Mouse (Mus musculus) CD8-positive naive resting alpha-beta T cell, adult 2 months (primary cell): ENCODE results near the gene Rad54l.

Experiments
- DNase-seq, 2 experiments: peaks; one replicate each; pipeline ENCODE4 v3.0.0; 2022; ENCODE audit warnings: low read depth in 2 of 2, low spot score in 2 of 2

Gene Rad54l

DNA sequence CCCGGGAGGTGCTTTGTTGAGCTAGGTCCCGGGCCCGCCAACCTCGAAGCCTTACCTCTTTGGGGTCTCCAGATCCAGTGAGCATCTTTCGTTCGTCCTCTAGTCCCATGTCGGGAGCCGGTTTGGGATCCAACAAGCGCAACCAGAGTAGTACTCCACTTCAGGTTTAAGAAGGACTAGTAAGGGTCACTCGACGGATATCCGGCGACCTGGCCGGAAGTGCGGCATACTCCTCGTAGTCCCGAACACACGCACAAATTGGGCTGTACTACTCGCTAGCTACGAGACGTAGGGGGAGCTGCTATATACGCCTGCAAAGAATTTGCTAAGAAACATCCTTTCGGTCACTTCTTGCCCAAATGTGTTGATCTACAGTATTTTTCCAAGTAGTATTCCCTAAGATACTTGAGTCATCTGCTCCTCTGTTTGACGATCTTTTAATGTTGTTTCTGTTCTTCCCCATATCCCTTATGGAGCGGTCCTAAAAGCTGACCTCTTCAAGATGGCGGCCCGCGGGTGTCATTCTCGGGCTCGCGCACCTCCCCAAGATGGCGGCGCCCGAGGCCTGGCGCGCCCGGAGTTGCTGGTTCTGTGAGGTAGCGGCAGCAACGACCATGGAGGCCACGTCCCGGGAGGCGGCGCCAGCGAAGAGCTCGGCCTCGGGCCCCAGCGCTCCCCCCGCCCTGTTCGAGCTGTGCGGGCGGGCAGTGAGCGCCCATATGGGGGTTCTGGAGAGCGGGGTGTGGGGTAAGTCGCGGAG is 48.4 kb downstream of the Rad54l start, which contains the start of the genes Uqcrh and Lrrc41:
Gene Uqcrh (minus strand): TSS at position 211 of the 760 bp plus-strand sequence.
Gene Lrrc41 (plus strand): TSS at position 409 of the 760 bp plus-strand sequence.
- DNase-seq, result peak; percentile 92 to 95

DNA sequence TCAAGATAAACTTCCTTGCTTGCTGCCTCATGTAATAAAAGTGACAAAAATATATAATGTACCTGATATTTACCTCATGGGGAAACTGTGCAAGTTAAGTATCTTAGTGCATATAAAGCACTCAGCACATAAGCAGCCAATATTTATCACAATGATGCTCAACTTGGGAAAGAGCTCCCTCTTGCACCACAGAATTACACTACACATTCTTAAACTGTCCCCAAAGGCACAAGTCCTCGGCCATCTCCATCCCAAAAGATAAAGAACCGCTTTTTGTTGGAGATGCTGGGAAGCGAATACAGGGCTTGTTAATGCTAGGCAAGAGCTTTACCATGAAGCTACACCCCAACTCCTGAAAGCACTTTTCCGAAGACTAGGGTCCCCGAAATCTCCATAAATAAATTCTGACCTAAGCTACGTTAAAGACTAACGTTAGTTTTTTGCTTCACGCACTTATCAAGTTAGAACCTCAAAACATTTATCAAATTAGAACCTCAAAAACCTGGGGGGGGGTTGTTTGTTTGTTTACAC is 49.3 kb downstream of the Rad54l start:
- DNase-seq, result no peak

DNA sequence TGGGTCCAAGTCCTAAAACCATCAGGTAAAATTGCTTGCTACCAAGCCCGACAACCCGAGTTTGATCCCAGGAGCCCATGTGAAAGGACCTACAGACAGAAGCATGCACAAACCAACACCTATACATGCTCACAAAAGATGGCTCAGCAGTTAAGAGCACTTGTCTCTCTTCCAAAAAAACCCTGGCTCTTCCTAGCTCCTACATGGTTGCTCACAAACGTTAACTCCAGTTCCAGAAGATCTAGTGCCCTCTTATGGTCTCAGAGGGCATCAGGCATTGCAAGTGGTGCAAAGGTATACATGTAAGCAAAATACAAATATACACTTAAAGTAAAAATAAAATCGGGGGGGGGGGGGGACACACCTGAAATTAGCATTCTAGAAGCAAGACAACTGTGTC is 50.3 kb downstream of the Rad54l start:
- DNase-seq, result no peak

DNA sequence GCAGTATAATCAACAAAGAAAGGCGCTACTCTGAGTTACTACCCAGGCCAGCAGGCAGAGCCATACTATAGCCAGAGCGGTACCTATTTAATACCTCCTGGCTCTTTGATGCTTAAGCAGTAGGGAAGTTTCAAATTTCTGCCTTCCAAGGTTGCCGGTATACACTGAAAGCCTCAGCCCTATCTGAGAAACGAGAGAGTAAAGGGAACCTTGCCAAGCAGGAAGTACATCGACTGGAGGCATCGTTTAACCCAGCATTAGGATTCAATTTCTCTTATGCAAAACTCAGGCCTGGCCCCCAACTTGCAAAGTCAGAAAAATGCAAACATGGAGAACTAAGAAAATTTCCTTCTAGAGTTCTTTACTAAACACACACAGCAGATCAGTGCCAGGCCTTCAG is 53.4 kb downstream of the Rad54l start:
- DNase-seq, result no peak

DNA sequence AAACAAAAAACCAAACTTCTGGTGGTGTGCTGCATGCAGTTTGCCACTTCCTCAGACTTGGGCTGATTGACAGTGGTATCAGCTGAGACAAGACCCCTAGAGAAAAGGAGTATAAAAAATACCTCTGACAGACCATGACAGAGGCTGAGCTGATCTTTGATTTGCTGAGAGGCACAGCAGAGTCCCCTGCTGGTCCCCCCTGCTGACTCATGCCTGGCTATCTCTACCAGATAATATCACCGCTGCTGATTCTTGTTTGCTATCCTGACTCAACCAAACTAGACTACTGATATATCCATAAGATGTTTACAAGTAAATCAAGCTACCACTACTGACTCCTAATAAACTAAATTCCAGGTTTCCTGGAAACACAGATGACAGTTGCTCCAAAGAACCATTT is 59.6 kb downstream of the Rad54l start:
- DNase-seq, result no peak

DNA sequence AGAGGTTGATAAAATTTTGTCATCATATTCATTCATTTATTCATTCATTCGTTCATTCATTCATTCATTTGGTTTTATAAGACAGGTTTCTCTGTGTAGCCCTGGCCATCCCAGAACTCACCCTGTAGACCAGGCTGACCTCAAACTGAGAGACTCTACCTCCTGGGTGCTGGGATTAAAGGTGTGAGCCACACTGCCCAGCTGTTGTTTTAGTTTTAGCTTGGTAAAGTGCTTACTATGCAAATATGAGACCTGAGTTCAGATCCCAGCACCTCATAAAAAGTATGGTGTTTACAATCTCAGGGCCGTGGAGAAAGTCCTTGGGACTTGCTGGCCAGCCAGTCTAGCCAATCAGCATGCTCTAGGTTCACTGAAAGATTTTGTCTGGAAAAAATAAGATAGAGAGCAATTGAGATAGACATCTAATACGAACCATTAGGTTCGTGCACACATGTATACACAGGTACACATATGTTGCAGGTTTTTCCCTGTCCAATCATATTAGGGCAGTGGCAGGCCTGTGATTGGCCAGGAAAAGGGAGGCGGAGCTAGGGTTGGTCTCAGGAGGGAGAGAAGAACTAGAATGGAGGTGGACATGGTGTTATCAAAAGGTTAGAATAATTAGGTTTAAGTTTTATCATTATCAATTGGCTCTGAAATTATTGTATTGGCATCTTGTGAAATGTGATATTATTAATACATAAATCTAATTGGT is 64.3 kb downstream of the Rad54l start:
- no peak for DNase-seq

DNA sequence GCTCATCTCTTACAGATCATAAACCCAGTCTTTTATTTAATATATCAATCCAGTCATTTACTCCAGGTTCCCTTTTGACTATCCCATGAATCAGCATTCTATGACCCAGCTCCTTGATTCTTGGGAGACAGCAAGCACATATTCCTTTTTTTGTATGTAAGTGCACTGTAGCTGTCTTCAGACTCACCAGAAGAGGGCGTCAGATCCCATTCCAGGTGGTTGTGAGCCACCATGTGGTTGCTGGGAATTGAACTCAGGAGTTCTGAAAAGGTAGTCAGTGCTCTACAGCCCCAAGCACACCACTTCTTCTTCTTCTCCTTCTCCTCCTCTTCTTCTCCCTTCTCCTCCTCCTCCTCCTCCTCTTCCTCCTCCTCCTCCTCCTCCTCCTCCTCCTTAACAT is 65.9 kb downstream of the Rad54l start:
- DNase-seq, result no peak

DNA sequence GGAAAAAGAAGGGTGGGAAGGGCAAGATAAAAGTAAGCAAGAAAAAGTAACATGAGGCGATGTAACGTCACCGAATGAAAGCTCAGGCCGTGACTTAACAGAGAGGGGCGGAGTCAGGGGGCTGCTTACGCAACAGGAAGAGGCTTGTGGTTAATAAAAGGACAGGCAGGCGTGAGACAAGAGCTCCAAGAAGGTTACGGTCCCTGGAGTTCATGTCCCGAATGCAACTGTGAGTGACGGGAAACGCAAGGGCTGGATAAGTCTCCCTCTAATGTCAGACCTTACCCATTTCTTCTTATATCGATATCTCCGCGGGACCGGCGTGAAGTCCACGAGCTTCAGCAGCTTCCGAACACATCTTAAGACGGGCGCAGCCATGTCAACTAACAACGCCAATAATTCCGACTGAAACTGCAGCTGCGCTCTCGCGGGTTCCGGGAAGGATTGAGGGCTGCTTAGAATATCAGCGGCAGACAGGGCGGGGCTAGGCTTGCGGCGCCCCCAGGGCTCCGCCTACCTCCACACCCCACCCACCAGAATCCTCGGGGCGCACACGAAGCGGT is 70.0 kb downstream of the Rad54l start, which contains the start of gene Nsun4:
Gene Nsun4 (minus strand): TSS at position 478 of the 563 bp plus-strand sequence.
- peak; percentile 91 to 97 for DNase-seq

DNA sequence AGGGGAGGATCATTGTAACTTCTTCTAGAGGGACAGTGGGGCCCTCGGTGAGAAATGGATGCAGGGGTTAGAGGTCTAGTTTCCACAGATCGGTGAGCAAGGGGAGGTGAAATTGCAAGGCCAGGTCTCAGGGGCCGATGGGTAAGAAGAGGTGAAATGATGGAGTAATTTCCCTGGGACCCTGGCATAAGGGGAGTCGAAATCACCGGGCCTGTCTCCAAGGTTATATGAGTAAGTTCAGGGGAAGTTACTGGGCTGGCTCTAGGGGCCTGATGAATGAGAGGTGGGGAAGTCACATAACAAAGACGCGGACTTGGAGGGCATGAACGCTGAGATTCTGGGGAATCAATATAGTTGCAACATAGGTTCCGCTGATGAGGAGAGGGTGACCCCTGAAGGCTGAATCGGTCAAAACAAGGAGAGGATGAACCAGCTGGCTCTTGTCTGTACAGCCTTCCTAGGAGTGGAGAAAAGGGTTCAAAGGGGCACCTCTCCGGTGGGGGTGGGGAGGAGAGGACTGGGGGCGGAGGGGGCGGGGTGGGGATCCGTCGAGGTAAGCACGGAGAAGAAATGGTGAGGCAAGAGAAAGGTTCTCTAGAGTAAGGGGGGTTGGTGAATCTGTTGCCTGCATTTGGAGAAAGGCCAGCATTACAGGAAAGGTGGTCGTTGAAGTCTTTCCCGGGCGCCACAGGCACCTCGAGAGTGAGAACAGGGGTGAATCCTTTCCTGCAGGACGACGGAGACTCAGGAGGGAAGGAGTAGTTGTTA is 70.8 kb downstream of the Rad54l start:
- DNase-seq, result peak; percentile 50 to 58

DNA sequence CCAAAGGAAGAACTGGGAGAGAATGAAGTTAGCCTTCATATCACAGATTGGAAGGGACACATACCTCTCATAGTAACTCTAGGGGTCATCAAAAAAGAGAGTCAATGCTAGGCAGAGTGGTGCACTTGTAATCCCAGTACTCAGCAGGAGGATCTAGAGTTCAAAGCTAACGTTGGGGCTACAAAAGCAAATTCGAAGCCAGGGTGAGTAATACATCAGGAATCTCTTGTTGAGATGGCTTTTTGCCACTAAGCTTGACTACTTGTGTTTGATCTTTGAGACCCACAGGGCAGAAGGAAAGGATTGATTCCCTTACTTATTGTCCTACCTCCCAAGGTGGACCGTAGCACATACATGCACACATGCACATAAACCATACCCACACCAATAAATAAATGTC is 74.3 kb downstream of the Rad54l start:
- DNase-seq, result no peak

DNA sequence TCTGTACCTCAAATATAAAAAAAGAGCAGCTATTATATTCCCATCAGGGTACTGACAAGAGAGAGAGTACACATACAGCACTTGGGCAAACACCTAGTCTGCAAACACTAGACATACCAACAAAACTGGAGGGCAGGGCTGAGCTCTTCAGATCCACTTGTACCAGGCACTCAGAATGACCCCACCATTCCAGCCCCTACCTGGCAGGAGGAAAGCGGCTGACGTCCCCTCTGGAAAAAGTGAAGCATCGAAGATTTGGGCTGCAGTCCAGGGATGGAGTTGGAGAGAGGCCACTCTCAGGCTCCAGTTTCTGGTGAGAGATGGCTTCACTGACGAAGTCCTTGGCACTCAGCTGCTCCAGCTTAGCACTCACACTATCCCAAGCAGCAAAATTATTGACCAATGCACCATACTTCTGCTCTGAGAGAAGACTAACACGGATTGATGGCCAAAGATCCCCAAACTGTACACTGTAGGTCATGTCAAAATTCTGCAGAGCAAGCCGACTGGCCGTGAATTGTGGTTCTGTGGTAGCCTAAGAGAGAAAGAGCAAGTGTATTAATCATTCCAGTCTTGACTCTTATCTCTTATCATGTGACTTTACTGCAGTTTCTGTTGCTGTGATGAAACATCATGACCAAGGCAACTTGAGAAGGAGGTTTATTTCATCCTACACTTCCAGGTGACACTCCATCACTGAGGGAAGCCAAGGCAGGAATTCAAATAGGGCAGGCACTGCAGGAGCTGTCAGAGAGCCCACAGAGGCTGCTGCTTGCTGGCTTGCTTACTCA is 75.2 kb downstream of the Rad54l start:
- no peak for DNase-seq

DNA sequence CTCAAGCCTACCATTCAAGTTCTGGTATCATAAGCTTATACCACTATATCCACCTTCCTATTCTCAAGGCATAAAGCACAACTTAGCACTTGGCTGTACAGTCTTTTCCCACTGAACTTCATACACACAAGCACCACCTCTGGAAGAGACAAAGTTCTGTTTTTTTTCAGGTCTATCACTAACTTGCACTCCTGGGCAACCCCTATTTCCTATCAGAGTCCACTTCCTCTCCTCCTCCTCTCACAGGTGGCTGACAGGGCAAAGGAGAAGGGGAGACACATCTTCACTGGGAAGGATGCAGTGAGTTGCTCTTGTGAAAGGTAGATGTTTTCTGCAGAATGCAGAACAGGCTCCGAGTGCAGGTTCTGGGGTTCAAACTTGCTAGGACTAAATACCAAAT is 75.8 kb downstream of the Rad54l start:
- no peak for DNase-seq

DNA sequence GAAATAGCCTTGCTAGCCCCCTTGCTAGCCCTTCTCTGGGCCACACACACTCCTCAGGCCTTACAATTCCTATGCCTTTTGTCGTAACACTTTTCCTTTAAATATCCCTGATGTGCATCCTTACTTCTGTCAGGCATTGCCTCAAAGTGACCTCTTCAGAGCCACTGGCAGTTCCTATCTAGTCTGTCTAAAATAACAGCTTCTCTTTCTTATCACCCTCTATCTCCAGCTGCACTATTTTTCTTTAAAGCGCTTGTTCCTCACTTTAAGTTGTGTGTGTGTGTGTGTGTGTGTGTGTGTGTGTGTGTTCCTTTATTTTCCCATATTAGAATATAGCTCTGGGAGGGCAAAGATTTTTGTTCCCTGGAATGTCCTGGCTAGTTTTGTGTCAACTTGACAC is 76.9 kb downstream of the Rad54l start:
- no peak for DNase-seq
